In the genomic region with DNA sequence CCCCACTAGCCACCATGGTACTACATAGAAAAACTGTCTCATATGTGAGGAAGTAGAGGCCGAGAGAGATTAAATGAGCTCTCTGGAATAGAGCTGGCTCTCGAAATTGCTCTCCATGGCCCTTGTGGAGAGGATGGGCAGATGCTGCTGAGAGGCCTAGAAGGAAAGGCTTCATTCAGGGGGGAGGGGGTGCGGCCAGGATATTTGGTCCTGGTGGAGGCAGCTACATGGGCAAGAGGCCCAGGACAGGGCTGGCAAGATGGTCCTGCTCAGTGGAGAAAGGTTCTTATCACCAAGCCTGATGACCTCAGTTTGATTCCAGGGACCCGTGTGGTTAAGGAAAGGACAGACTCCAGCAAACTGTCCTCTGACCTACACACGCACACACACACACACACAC, we compare ENCODE assay signal across 24 mouse cellular contexts. TPM values are rescaled to one million over a fixed set of nuclear protein-coding genes. Genes with fewer than 3 reads are reported as not detected.
DNase-seq lines count a peak whose midpoint lies in the region; ATAC-seq lines count a peak whose summit lies in the region.
"Had no signal": no experiment of that assay in that cellular context is flagged by ENCODE, and none has a peak within 500 bp of the region (broad histone marks: within the 10 kb centered on the region; RNA-seq: fewer than 3 reads in every experiment).

No protein-coding gene starts in this region.

- 89% methylated on average over 5 of the region's 5 CpGs for WGBS in forebrain, embryonic 14.5 days
- WGBS in forebrain, embryonic 12.5 days, result 80% methylated on average over 5 of the region's 5 CpGs
- 76% methylated on average over 5 of the region's 5 CpGs for WGBS in midbrain, embryonic 13.5 days
- 83% methylated on average over 5 of the region's 5 CpGs for WGBS in midbrain, embryonic 11.5 days
- 84% methylated on average over 5 of the region's 5 CpGs for WGBS in midbrain, embryonic 14.5 days
- WGBS in neural tube, embryonic 15.5 days, result 59% methylated on average over 5 of the region's 5 CpGs

- H3K27ac ChIP-seq in forebrain, embryonic 14.5 days (ENCODE audit: low read depth, low read length), result 0 out of 2 replicates have a peak overlapping the region, but pooled peaks have one; percentile 84
- H3K27ac ChIP-seq in forebrain, embryonic 12.5 days, result no peak overlapping the region; the same call in 1 of the 2 replicates
- H3K27ac ChIP-seq in midbrain, embryonic 13.5 days, result peak overlapping the region; percentile 89
- no peak overlapping the region for H3K27ac ChIP-seq in midbrain, embryonic 11.5 days (ENCODE audit: low read depth, low read length)
- peak overlapping the region; percentile 87 for H3K27ac ChIP-seq in midbrain, embryonic 14.5 days (replicated peaks; ENCODE audit: low read depth, low read length)
- peak overlapping the region; percentile 83 for H3K27ac ChIP-seq in neural tube, embryonic 15.5 days (replicated peaks)
- H3K27ac ChIP-seq: embryonic facial prominence, embryonic 12.5 days; heart, adult 2 months; heart, embryonic 13.5 days; limb, embryonic 10.5 days had no signal

- no peaks in the 10 kb centered on the region for H3K27me3 ChIP-seq in forebrain, embryonic 14.5 days (replicated peaks; ENCODE audit: control insufficient read depth, insufficient read depth, low read length)
- 0 out of 2 replicates have a peak, but pooled peaks cover 3% of the 10 kb centered on the region for H3K27me3 ChIP-seq in forebrain, embryonic 12.5 days
- H3K27me3 ChIP-seq in midbrain, embryonic 13.5 days, result no peaks in the 10 kb centered on the region
- H3K27me3 ChIP-seq in midbrain, embryonic 11.5 days (ENCODE audit: control insufficient read depth, insufficient read depth, low read length), result no peaks in the 10 kb centered on the region
- no peaks in the 10 kb centered on the region for H3K27me3 ChIP-seq in midbrain, embryonic 14.5 days (ENCODE audit: control insufficient read depth, insufficient read depth, low read length)
- H3K27me3 ChIP-seq in neural tube, embryonic 15.5 days (replicated peaks), result no peaks in the 10 kb centered on the region
- H3K27me3 ChIP-seq: embryonic facial prominence, embryonic 12.5 days had no signal

- H3K4me2 ChIP-seq in forebrain, embryonic 14.5 days (ENCODE audit: low read length), result no peak overlapping the region
- H3K4me2 ChIP-seq in forebrain, embryonic 12.5 days, result no peak overlapping the region
- no peak overlapping the region for H3K4me2 ChIP-seq in midbrain, embryonic 13.5 days (replicated peaks)
- no peak overlapping the region for H3K4me2 ChIP-seq in midbrain, embryonic 11.5 days
- H3K4me2 ChIP-seq in midbrain, embryonic 14.5 days (ENCODE audit: low read length), result no peak overlapping the region
- H3K4me2 ChIP-seq in neural tube, embryonic 15.5 days, result no peak overlapping the region

- no peak for DNase-seq in forebrain, embryonic 14.5 days (ENCODE audit: low spot score)
- no peak for DNase-seq in midbrain, embryonic 11.5 days (ENCODE audit: low spot score, missing footprints)
- DNase-seq in midbrain, embryonic 14.5 days, result no peak
- no peak for DNase-seq in adrenal gland, adult 18-20 months (ENCODE audit: low spot score in 2 of 2)
- DNase-seq: cerebellum, adult 11 months; gastrocnemius, postnatal 36 days; heart, adult 2 months; heart, postnatal 14 days; kidney, adult 18-20 months; kidney, postnatal 4 days; layer of hippocampus, adult 9-11 months; lung, postnatal 4 days; thymus, postnatal 25 days had no signal

- H3K9ac ChIP-seq in forebrain, embryonic 14.5 days (ENCODE audit: low read length), result peak overlapping the region; percentile 60; the same call in 1 of the 2 replicates
- no peak overlapping the region for H3K9ac ChIP-seq in forebrain, embryonic 12.5 days
- H3K9ac ChIP-seq in midbrain, embryonic 13.5 days (replicated peaks), result no peak overlapping the region
- H3K9ac ChIP-seq in midbrain, embryonic 11.5 days (ENCODE audit: low read length), result no peak overlapping the region
- H3K9ac ChIP-seq in midbrain, embryonic 14.5 days (replicated peaks; ENCODE audit: low read length), result no peak overlapping the region; the same call in 1 of the 2 replicates
- H3K9ac ChIP-seq in neural tube, embryonic 15.5 days (replicated peaks), result no peak overlapping the region
- H3K9ac ChIP-seq: embryonic facial prominence, embryonic 12.5 days had no signal

- no peak overlapping the region for H3K4me3 ChIP-seq in forebrain, embryonic 14.5 days (ENCODE audit: low read depth, low read length)
- no peak overlapping the region for H3K4me3 ChIP-seq in forebrain, embryonic 12.5 days (replicated peaks)
- H3K4me3 ChIP-seq in midbrain, embryonic 13.5 days (replicated peaks), result no peak overlapping the region
- no peak overlapping the region for H3K4me3 ChIP-seq in midbrain, embryonic 11.5 days (ENCODE audit: low read depth, low read length)
- no peak overlapping the region for H3K4me3 ChIP-seq in midbrain, embryonic 14.5 days (replicated peaks; ENCODE audit: low read depth, low read length)
- no peak overlapping the region for H3K4me3 ChIP-seq in neural tube, embryonic 15.5 days (replicated peaks)
- H3K4me3 ChIP-seq: embryonic facial prominence, embryonic 12.5 days; heart, adult 2 months; heart, embryonic 13.5 days; left cerebral cortex, adult 2 months; myocyte had no signal

- H3K4me1 ChIP-seq in forebrain, embryonic 14.5 days (ENCODE audit: control insufficient read depth, insufficient read depth, low read length), result peaks cover 12% of the 10 kb centered on the region
- peaks cover 18% of the 10 kb centered on the region for H3K4me1 ChIP-seq in forebrain, embryonic 12.5 days
- peaks cover 21% of the 10 kb centered on the region for H3K4me1 ChIP-seq in midbrain, embryonic 13.5 days (replicated peaks)
- peaks cover 3% of the 10 kb centered on the region; the same call in 1 of the 2 replicates for H3K4me1 ChIP-seq in midbrain, embryonic 11.5 days (ENCODE audit: control insufficient read depth, insufficient read depth, low read length)
- peaks cover 21% of the 10 kb centered on the region for H3K4me1 ChIP-seq in midbrain, embryonic 14.5 days (ENCODE audit: control insufficient read depth, insufficient read depth, low read length)
- peaks cover 22% of the 10 kb centered on the region for H3K4me1 ChIP-seq in neural tube, embryonic 15.5 days

- ATAC-seq in forebrain, embryonic 14.5 days, result no peak
- ATAC-seq in forebrain, embryonic 12.5 days (ENCODE audit: low FRiP score), result no peak
- ATAC-seq in midbrain, embryonic 13.5 days, result no peak
- no peak for ATAC-seq in midbrain, embryonic 11.5 days (ENCODE audit: low FRiP score)
- ATAC-seq in midbrain, embryonic 14.5 days (ENCODE audit: low FRiP score, low TSS enrichment), result no peak
- no peak for ATAC-seq in neural tube, embryonic 15.5 days (ENCODE audit: low FRiP score)
- no peak for ATAC-seq in activated CD4-positive, CD25-positive, alpha-beta regulatory T cell, adult 4 months
- ATAC-seq: CD4-positive, CD25-positive, alpha-beta regulatory T cell, adult 4 months; inflammation-experienced regulatory T-cells, adult 6 months had no signal

- H3K9me3 ChIP-seq in forebrain, embryonic 14.5 days (replicated peaks; ENCODE audit: control insufficient read depth, low read length), result no peaks in the 10 kb centered on the region
- no peaks in the 10 kb centered on the region for H3K9me3 ChIP-seq in forebrain, embryonic 12.5 days
- H3K9me3 ChIP-seq in midbrain, embryonic 13.5 days, result no peaks in the 10 kb centered on the region
- no peaks in the 10 kb centered on the region for H3K9me3 ChIP-seq in midbrain, embryonic 11.5 days (ENCODE audit: control insufficient read depth, low read length)
- no peaks in the 10 kb centered on the region for H3K9me3 ChIP-seq in midbrain, embryonic 14.5 days (ENCODE audit: control insufficient read depth, low read length)
- H3K9me3 ChIP-seq in neural tube, embryonic 15.5 days (replicated peaks), result no peaks in the 10 kb centered on the region
- H3K9me3 ChIP-seq: embryonic facial prominence, embryonic 12.5 days; heart, embryonic 13.5 days; limb, embryonic 10.5 days had no signal

- no peaks in the 10 kb centered on the region for H3K36me3 ChIP-seq in forebrain, embryonic 14.5 days (ENCODE audit: control insufficient read depth, insufficient read depth, low read length)
- no peaks in the 10 kb centered on the region for H3K36me3 ChIP-seq in forebrain, embryonic 12.5 days (replicated peaks)
- H3K36me3 ChIP-seq in midbrain, embryonic 13.5 days, result no peaks in the 10 kb centered on the region
- no peaks in the 10 kb centered on the region for H3K36me3 ChIP-seq in midbrain, embryonic 11.5 days (ENCODE audit: control insufficient read depth, insufficient read depth, low read length)
- no peaks in the 10 kb centered on the region for H3K36me3 ChIP-seq in midbrain, embryonic 14.5 days (ENCODE audit: control insufficient read depth, insufficient read depth, low read length)
- H3K36me3 ChIP-seq in neural tube, embryonic 15.5 days, result no peaks in the 10 kb centered on the region
- H3K36me3 ChIP-seq: embryonic facial prominence, embryonic 12.5 days; heart, embryonic 13.5 days; limb, embryonic 10.5 days had no signal

RNA-seq across cellular contexts. Expression of gene Gid4, which starts 31.0 kb away (rescaled TPM):
- 16.5 and 23.1 TPM in 2 replicates for polyA plus RNA-seq in forebrain, embryonic 14.5 days (2014; fragmentation: Nextera tagmentation; extraction: Ambion mirVana)
- polyA plus RNA-seq in forebrain, embryonic 12.5 days (2016; fragmentation: Nextera tagmentation; extraction: Ambion mirVana), result 32.8 and 34.3 TPM in 2 replicates
- 20.4 and 23.3 TPM in 2 replicates for polyA plus RNA-seq in midbrain, embryonic 13.5 days (2015; fragmentation: Nextera tagmentation; extraction: Ambion mirVana)
- 32.3 and 33.1 TPM in 2 replicates for polyA plus RNA-seq in midbrain, embryonic 11.5 days (2014; fragmentation: Nextera tagmentation; extraction: Ambion mirVana)
- polyA plus RNA-seq in midbrain, embryonic 14.5 days (2014; fragmentation: Nextera tagmentation; extraction: Ambion mirVana), result 17.0 and 26.3 TPM in 2 replicates
- polyA plus RNA-seq in neural tube, embryonic 15.5 days (2015; fragmentation: Nextera tagmentation; extraction: Ambion mirVana), result 22.5 and 24.2 TPM in 2 replicates
- total RNA-seq in adrenal gland, adult 18-20 months (2021), result 10 to 100 TPM; 48.8 to 63.1 TPM
- 10 to 100 TPM; 10.1 to 11.7 TPM for polyA plus RNA-seq in activated CD4-positive, CD25-positive, alpha-beta regulatory T cell, adult 4 months (2017; shearing (Covaris generic))

RNA-seq across cellular contexts. Expression of gene Atpaf2, which starts 32.3 kb away (rescaled TPM):
- 37.4 and 40.3 TPM in 2 replicates for polyA plus RNA-seq in forebrain, embryonic 14.5 days (2014; fragmentation: Nextera tagmentation; extraction: Ambion mirVana)
- polyA plus RNA-seq in forebrain, embryonic 12.5 days (2016; fragmentation: Nextera tagmentation; extraction: Ambion mirVana), result 39.7 and 41.7 TPM in 2 replicates
- 39.4 and 42.9 TPM in 2 replicates for polyA plus RNA-seq in midbrain, embryonic 13.5 days (2015; fragmentation: Nextera tagmentation; extraction: Ambion mirVana)
- polyA plus RNA-seq in midbrain, embryonic 11.5 days (2014; fragmentation: Nextera tagmentation; extraction: Ambion mirVana), result 39.9 and 40.5 TPM in 2 replicates
- polyA plus RNA-seq in midbrain, embryonic 14.5 days (2014; fragmentation: Nextera tagmentation; extraction: Ambion mirVana), result 38.8 and 42.5 TPM in 2 replicates
- 45.7 and 48.6 TPM in 2 replicates for polyA plus RNA-seq in neural tube, embryonic 15.5 days (2015; fragmentation: Nextera tagmentation; extraction: Ambion mirVana)
- 10 to 100 TPM; 60.7 to 93.7 TPM for total RNA-seq in adrenal gland, adult 18-20 months (2021)
- 10 to 100 TPM; 35.3 to 36.3 TPM for polyA plus RNA-seq in activated CD4-positive, CD25-positive, alpha-beta regulatory T cell, adult 4 months (2017; shearing (Covaris generic))

RNA-seq across cellular contexts. Expression of gene Drc3, which starts 32.8 kb away (rescaled TPM):
- polyA plus RNA-seq in forebrain, embryonic 14.5 days (2014; fragmentation: Nextera tagmentation; extraction: Ambion mirVana), result 5.9 and 7.0 TPM in 2 replicates
- 3.0 and 3.2 TPM in 2 replicates for polyA plus RNA-seq in forebrain, embryonic 12.5 days (2016; fragmentation: Nextera tagmentation; extraction: Ambion mirVana)
- 4.3 and 5.1 TPM in 2 replicates for polyA plus RNA-seq in midbrain, embryonic 13.5 days (2015; fragmentation: Nextera tagmentation; extraction: Ambion mirVana)
- polyA plus RNA-seq in midbrain, embryonic 11.5 days (2014; fragmentation: Nextera tagmentation; extraction: Ambion mirVana), result 2.0 and 2.4 TPM in 2 replicates
- 5.3 and 6.1 TPM in 2 replicates for polyA plus RNA-seq in midbrain, embryonic 14.5 days (2014; fragmentation: Nextera tagmentation; extraction: Ambion mirVana)
- polyA plus RNA-seq in neural tube, embryonic 15.5 days (2015; fragmentation: Nextera tagmentation; extraction: Ambion mirVana), result 5.3 and 6.2 TPM in 2 replicates
- 1 to 10 TPM in 1 of 2 experiments, under 1 TPM in 1; 0.73 to 1.6 TPM for total RNA-seq in adrenal gland, adult 18-20 months (2021)
- under 1 TPM; 0.22 to 0.34 TPM for polyA plus RNA-seq in activated CD4-positive, CD25-positive, alpha-beta regulatory T cell, adult 4 months (2017; shearing (Covaris generic))

RNA-seq across cellular contexts. Expression of gene Tom1l2, which starts 33.2 kb away (rescaled TPM):
- 23.0 and 31.6 TPM in 2 replicates for polyA plus RNA-seq in forebrain, embryonic 14.5 days (2014; fragmentation: Nextera tagmentation; extraction: Ambion mirVana)
- 31.3 and 32.6 TPM in 2 replicates for polyA plus RNA-seq in forebrain, embryonic 12.5 days (2016; fragmentation: Nextera tagmentation; extraction: Ambion mirVana)
- 47.8 and 50.1 TPM in 2 replicates for polyA plus RNA-seq in midbrain, embryonic 13.5 days (2015; fragmentation: Nextera tagmentation; extraction: Ambion mirVana)
- 12.1 and 12.8 TPM in 2 replicates for polyA plus RNA-seq in midbrain, embryonic 11.5 days (2014; fragmentation: Nextera tagmentation; extraction: Ambion mirVana)
- polyA plus RNA-seq in midbrain, embryonic 14.5 days (2014; fragmentation: Nextera tagmentation; extraction: Ambion mirVana), result 48.5 and 50.9 TPM in 2 replicates
- polyA plus RNA-seq in neural tube, embryonic 15.5 days (2015; fragmentation: Nextera tagmentation; extraction: Ambion mirVana), result 66.3 and 68.9 TPM in 2 replicates
- total RNA-seq in adrenal gland, adult 18-20 months (2021), result 10 to 100 TPM; 63.0 to 80.7 TPM
- polyA plus RNA-seq in activated CD4-positive, CD25-positive, alpha-beta regulatory T cell, adult 4 months (2017; shearing (Covaris generic)), result 10 to 100 TPM; 15.2 to 20.8 TPM

Comparison
In these comparisons a context has a peak if more than half of its experiments do, and no peak if none do; other contexts are left out.
1. H3K27ac ChIP-seq: peak in forebrain, embryonic 14.5 days (single experiment), midbrain, embryonic 13.5 days (single experiment), midbrain, embryonic 14.5 days (single experiment) and neural tube, embryonic 15.5 days (single experiment); none in forebrain, embryonic 12.5 days (single experiment) and midbrain, embryonic 11.5 days (single experiment).